Mouse (Mus musculus): ENCODE measurements at regions not wholly inside any gene's neighbourhood (a gene's known extent, or its start where the extent isn't known, plus 50 kb on each side); places are given as distances from the start of the nearest gene placed in this dataset.
A peak's percentile ranks its signal among the peaks of the same experiment; 100 is the strongest.
"Not testable (repeated sequence)": the region's sequence is repeated elsewhere in the genome, so short reads cannot be mapped to it uniquely, and the experiment has no call there.

GRCm38 (mm10) chrX:50675356-50675755 is 165.5 kb upstream of the Stk26 start:
- no peaks in the 10 kb centered on the region for H3K4me1 ChIP-seq (ENCODE audit: insufficient read depth, low read depth, low read length)
- no peaks in the 10 kb centered on the region for H3K36me3 ChIP-seq (replicated peaks)
- no peaks in the 10 kb centered on the region for H3K27me3 ChIP-seq (ENCODE audit: insufficient read depth, low read length)
- TF ChIP-seq GATA1 (IDR thresholded peaks at IDR 0.05; ENCODE audit: borderline replicate concordance, low read length) (no peak), GATA2 (IDR thresholded peaks at IDR 0.05; ENCODE audit: borderline replicate concordance, low read depth, low read length) (no peak), CTCF (IDR thresholded peaks at IDR 0.05; ENCODE audit: low read depth, low read length) (no peak), TAL1 (conservative IDR thresholded peaks at IDR 0.05; ENCODE audit: low read depth, low read length) (no peak), POLR2AphosphoS5 (IDR thresholded peaks at IDR 0.05; ENCODE audit: insufficient replicate concordance, low read depth, low read length) (no peak)
- no peak overlapping the region for H3K4me3 ChIP-seq (ENCODE audit: low read depth, low read length)
- DNase-seq (ENCODE audit: low spot score), result no peak
- no peak for ATAC-seq (ENCODE audit: extremely low read depth, insufficient number of reproducible peaks, low FRiP score, poor library complexity, severe bottlenecking)
- H3K9me3 ChIP-seq (replicated peaks), result no peaks in the 10 kb centered on the region

DNA sequence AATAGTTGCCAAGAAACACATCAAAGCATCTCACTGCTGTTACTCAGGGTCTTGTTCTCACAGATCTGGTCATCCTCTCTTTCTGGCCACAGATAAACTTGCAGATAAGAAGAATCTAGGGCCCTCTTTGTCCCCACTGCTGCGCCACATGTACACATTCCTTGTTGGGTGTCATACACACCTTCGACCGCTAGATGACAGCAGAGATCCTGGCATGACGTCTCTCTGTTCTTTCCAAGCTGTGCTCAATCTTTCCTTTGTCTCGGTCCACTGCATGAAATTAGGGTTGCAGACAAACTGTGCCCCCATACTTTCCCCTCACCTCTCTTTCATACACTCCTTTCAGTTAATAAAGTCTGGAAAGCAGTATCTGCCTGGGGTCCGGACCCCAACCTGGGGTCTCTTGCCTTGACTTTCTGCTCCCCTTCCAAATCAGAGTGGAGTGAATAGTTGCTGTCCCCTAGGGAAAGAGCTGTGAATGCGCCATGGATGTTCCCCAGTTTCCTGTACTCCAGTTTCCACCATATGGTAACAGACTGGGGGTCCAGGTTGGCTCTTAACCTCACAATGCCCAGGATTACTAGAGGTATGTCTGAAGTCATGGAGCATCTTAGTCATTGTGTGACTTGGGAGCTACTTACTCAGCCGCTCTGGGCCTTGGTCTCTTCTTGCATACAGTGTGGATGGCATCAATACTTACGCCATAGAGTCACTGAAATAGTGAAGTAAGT is 182.8 kb upstream of the Stk26 start:
- TF ChIP-seq CTCF (IDR thresholded peaks at IDR 0.05; ENCODE audit: low read depth, low read length) (peak; percentile 93), GATA1 (IDR thresholded peaks at IDR 0.05; ENCODE audit: borderline replicate concordance, low read length) (no peak)
- H3K36me3 ChIP-seq (replicated peaks), result no peaks in the 10 kb centered on the region
- no peaks in the 10 kb centered on the region for H3K9me3 ChIP-seq (replicated peaks)
- no peaks in the 10 kb centered on the region for H3K4me1 ChIP-seq (ENCODE audit: insufficient read depth, low read depth, low read length)
- DNase-seq (ENCODE audit: low spot score) (no peak), ATAC-seq (ENCODE audit: extremely low read depth, insufficient number of reproducible peaks, low FRiP score, poor library complexity, severe bottlenecking) (no peak)
- no peaks in the 10 kb centered on the region for H3K27me3 ChIP-seq (ENCODE audit: insufficient read depth, low read length)
- H3K4me3 ChIP-seq (ENCODE audit: low read depth, low read length), result no peak overlapping the region

DNA sequence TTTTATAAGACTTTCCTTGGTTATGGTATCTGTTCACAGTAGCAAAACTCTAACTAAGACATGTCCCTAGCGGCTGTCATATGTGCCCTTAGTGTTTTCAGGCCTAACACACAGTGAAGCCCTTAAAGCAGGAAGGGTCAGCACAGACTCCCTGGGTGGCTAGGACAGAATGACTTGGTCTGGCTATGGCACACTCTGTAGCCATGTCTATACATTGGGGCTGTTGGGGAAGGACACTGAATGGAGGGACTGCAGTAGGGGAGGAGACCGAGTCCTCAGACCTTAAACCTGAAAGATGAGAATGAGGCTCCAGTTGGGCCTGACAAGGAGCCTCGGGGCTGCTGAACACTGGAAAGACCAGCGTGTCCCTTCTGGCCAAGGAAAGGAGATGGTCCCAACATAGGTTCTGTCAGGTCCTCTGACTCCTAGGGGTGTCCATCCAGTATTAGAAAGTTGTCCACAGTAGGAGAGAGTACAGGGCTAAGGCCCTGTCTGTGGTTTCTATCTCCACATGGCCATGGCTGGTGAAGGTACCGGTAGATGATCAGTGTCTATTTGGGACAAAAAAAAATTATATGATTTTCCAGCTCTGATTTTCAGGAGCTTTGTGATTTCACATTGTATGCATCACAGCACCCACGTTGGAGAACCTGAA is 183.5 kb upstream of the Stk26 start:
- H3K9me3 ChIP-seq (replicated peaks), result no peaks in the 10 kb centered on the region
- TF ChIP-seq CTCF (IDR thresholded peaks at IDR 0.05; ENCODE audit: low read depth, low read length), result no peak
- TF ChIP-seq TAL1 (conservative IDR thresholded peaks at IDR 0.05; ENCODE audit: low read depth, low read length), result no peak
- no peak for TF ChIP-seq GATA2 (IDR thresholded peaks at IDR 0.05; ENCODE audit: borderline replicate concordance, low read depth, low read length)
- TF ChIP-seq GATA1 (IDR thresholded peaks at IDR 0.05; ENCODE audit: borderline replicate concordance, low read length), result no peak
- TF ChIP-seq POLR2AphosphoS5 (IDR thresholded peaks at IDR 0.05; ENCODE audit: insufficient replicate concordance, low read depth, low read length), result no peak
- no peaks in the 10 kb centered on the region for H3K27me3 ChIP-seq (ENCODE audit: insufficient read depth, low read length)
- no peak overlapping the region for H3K4me3 ChIP-seq (ENCODE audit: low read depth, low read length)
- no peaks in the 10 kb centered on the region for H3K4me1 ChIP-seq (ENCODE audit: insufficient read depth, low read depth, low read length)
- H3K36me3 ChIP-seq (replicated peaks), result no peaks in the 10 kb centered on the region
- no peak for ATAC-seq (ENCODE audit: extremely low read depth, insufficient number of reproducible peaks, low FRiP score, poor library complexity, severe bottlenecking)
- DNase-seq (ENCODE audit: low spot score), result no peak

DNA sequence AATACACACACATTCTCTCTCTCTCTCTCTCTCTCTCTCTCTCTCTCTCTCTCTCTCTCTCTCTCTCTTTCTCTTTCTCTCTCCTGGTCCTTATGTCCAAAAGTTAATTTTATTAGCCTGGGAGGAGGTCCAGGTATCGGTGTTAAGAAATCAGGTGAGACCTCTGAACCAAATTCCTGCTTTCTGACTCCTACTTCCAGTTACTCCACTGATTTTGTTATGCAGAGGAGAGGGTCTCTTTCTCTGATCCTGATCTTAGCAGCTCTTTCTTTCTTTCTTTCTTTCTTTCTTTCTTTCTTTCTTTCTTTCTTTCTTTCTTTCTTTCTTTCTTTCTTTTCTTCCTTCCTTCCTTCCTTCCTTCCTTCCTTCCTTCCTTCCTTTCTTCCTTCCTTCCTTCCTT is 185.5 kb upstream of the Stk26 start:
- not testable (repeated sequence) for H3K36me3 ChIP-seq (replicated peaks); ATAC-seq (ENCODE audit: extremely low read depth, insufficient number of reproducible peaks, low FRiP score, poor library complexity, severe bottlenecking); DNase-seq (ENCODE audit: low spot score); H3K4me3 ChIP-seq (ENCODE audit: low read depth, low read length); H3K9me3 ChIP-seq (replicated peaks); H3K4me1 ChIP-seq (ENCODE audit: insufficient read depth, low read depth, low read length); H3K27me3 ChIP-seq (ENCODE audit: insufficient read depth, low read length)

DNA sequence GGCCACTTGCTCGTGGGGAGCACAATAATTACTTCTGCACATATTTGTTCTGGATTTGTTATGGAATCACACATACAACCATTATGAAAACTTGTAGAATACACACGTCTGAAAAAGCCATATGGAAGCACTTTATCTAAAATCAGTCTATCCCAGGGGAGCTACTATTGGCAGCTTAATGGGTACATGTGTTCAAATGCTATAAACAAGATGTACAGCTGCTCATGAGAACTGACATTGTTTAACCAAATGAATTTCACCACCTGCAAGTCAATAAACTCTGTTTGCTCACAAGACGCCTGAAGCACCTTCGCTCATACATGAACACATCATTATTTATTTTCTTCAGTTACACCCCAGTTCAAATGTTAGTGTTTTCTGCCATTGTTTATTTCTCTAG is 199.5 kb upstream of the Stk26 start:
- DNase-seq (ENCODE audit: low spot score) (no peak), ATAC-seq (ENCODE audit: extremely low read depth, insufficient number of reproducible peaks, low FRiP score, poor library complexity, severe bottlenecking) (no peak)
- H3K9me3 ChIP-seq (replicated peaks), result no peaks in the 10 kb centered on the region
- TF ChIP-seq GATA2 (IDR thresholded peaks at IDR 0.05; ENCODE audit: borderline replicate concordance, low read depth, low read length), result no peak
- H3K4me3 ChIP-seq (ENCODE audit: low read depth, low read length), result no peak overlapping the region
- no peaks in the 10 kb centered on the region for H3K4me1 ChIP-seq (ENCODE audit: insufficient read depth, low read depth, low read length)
- no peaks in the 10 kb centered on the region for H3K27me3 ChIP-seq (ENCODE audit: insufficient read depth, low read length)
- H3K36me3 ChIP-seq (replicated peaks), result no peaks in the 10 kb centered on the region

GRCm38 (mm10) chrX:50635634-50636033 is 205.2 kb upstream of the Stk26 start:
- no peak for ATAC-seq (ENCODE audit: extremely low read depth, insufficient number of reproducible peaks, low FRiP score, poor library complexity, severe bottlenecking)
- no peak for TF ChIP-seq GATA1 (IDR thresholded peaks at IDR 0.05; ENCODE audit: borderline replicate concordance, low read length)
- TF ChIP-seq TAL1 (conservative IDR thresholded peaks at IDR 0.05; ENCODE audit: low read depth, low read length), result no peak
- no peak for TF ChIP-seq POLR2AphosphoS5 (IDR thresholded peaks at IDR 0.05; ENCODE audit: insufficient replicate concordance, low read depth, low read length)
- TF ChIP-seq GATA2 (IDR thresholded peaks at IDR 0.05; ENCODE audit: borderline replicate concordance, low read depth, low read length), result no peak
- TF ChIP-seq CTCF (IDR thresholded peaks at IDR 0.05; ENCODE audit: low read depth, low read length), result no peak

More at GRCm38 (mm10) chrX:50635634-50636033, 205.2 kb upstream of the Stk26 start:
- no peaks in the 10 kb centered on the region for H3K27me3 ChIP-seq (ENCODE audit: insufficient read depth, low read length)
- no peak for DNase-seq (ENCODE audit: low spot score)
- H3K9me3 ChIP-seq (replicated peaks), result no peaks in the 10 kb centered on the region
- H3K4me3 ChIP-seq (ENCODE audit: low read depth, low read length), result peak overlapping the region; percentile 70
- no peaks in the 10 kb centered on the region; the same call in 1 of the 2 replicates for H3K4me1 ChIP-seq (ENCODE audit: insufficient read depth, low read depth, low read length)
- H3K36me3 ChIP-seq (replicated peaks), result peaks cover 8% of the 10 kb centered on the region
